Mouse (Mus musculus) E14TG2a.4 (cell line): ENCODE results near the gene Kidins220.

Experiments
- H3K27me3 ChIP-seq: 2 replicates; pipeline ENCODE4 v1.6.1; 2014; ENCODE audit warnings: low read length, control low read depth; ENCODE audit not compliant: insufficient read depth
- H3K36me3 ChIP-seq: 2 replicates; pipeline ENCODE4 v1.6.1; 2014; ENCODE audit warnings: low read length, control low read depth; ENCODE audit not compliant: insufficient read depth
- H3K4me1 ChIP-seq: replicated peaks from 2 replicates; pipeline ENCODE4 v1.6.1; 2014; ENCODE audit warnings: low read depth, low read length, control low read depth
- H3K4me3 ChIP-seq: replicated peaks from 2 replicates; pipeline ENCODE4 v1.5.1; 2014; ENCODE audit warnings: mild to moderate bottlenecking, low read length
- H3K9me3 ChIP-seq: 2 replicates; pipeline ENCODE4 v1.6.1; 2014; ENCODE audit warnings: low read length, control low read depth
- CTCF ChIP-seq: conservative IDR thresholded peaks from 2 replicates; pipeline ENCODE4 v1.5.1; 2014; ENCODE audit warnings: low read length
- NANOG ChIP-seq: IDR thresholded peaks from 2 replicates; pipeline ENCODE4 v1.6.1; 2014; ENCODE audit warnings: borderline replicate concordance, low read length, mixed read lengths
- POU5F1 ChIP-seq: IDR thresholded peaks from 2 replicates; pipeline ENCODE4 v1.6.1; 2014; ENCODE audit warnings: low read length, borderline replicate concordance

Kidins220 gene

DNA sequence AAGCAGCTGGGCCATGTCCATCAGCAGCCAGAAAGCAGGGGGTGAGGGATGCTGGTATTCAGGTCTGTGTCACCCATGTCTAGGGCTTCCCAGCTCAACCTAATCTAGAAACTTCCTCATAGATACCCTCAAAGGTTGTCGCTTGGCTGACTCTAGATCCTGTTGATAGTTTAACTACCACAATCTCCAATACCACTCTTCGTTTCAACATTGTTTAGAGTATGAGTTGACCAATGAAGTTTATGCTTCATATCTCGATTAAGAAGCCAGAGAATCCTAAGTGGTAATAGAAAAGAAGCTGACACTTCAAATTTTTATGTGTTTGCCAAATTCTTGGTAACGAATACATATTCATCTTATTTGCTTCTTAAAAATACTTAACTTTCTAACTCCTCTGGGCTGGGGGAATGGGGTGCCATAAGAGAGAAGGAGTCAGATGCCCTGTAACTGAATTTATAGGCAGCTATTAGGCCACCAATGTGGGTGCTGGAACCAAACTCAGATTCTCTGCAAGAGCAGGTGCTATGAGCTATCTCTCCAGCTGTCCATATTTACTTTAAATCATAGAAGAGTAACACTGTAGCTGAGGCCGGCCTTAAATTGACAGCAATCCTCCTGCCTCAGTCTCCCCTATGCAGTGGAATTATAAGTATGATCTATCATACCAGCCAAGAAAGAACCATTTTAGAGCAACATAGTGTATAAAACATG is 3.1 kb upstream of the Kidins220 start:
- Histone ChIP-seq H3K4me1 (peaks cover 9% of the 10 kb centered on the region; the same call in 1 of the 2 replicates), H3K27me3 (peaks cover 8% of the 10 kb centered on the region), H3K36me3 (no peaks in the 10 kb centered on the region), H3K4me3 (no peak overlapping the region), H3K9me3 (no peaks in the 10 kb centered on the region)
- TF ChIP-seq NANOG = no peak
- no peak for TF ChIP-seq POU5F1
- no peak for TF ChIP-seq CTCF

DNA sequence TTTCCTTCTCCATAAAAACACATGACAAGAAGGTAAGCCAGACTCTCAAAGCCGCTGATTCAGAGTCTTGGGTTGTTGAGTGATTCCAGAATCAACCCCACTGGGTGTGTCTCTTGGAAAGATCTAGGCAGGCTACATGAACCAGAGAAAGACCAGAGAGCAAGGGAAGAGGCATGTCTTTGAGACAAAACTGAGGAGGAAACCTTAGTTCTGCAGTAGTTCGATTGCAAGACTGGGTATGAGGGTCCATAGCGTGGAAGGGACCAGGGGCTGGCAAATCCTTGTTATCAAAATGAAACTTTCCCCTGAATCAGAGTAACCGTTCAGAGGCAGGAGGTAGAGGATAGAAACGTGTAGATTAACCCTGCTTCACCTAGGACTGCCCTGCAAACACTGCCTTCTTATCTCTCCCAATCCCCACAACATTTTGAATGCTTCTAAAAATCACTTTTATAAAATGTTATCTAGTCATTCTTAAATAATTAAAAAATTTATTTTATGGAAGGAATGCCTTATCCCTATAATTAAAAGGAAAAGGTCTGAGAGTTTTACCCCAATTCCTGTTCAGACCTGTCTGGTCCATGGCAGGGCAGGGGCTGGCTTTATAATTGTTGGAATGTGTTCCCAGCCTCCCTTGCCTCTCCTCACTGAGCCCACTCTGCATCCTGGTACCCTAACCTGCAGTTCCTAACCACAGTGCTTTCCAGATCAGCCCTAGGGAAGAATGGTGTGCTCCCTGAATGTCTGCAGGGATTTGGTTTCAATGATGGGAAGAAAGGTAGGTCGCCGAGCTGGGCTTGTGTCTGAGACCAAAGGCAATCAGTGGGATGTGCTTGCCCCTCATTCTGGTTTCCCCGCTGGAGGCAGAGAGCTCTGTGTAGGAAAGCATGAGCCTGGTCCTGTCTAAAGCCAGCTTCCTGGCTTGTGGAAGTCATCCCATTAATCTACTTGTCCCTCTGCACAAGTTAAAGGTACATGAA is 2.1 kb upstream of the Kidins220 start:
- H3K27me3 ChIP-seq = peaks cover 8% of the 10 kb centered on the region
- TF ChIP-seq NANOG = no peak
- no peak for TF ChIP-seq CTCF
- no peak for TF ChIP-seq POU5F1
- H3K9me3 ChIP-seq = no peaks in the 10 kb centered on the region
- H3K4me1 ChIP-seq = peaks cover 9% of the 10 kb centered on the region; the same call in 1 of the 2 replicates
- H3K36me3 ChIP-seq = no peaks in the 10 kb centered on the region
- H3K4me3 ChIP-seq = no peak overlapping the region

GRCm38 (mm10) chr12:24973586-24973985 is 1.1 kb upstream of the Kidins220 start:
- TF ChIP-seq POU5F1 (no peak), CTCF (no peak), NANOG (no peak)
- Histone ChIP-seq H3K4me1 (peaks cover 9% of the 10 kb centered on the region; the same call in 1 of the 2 replicates), H3K4me3 (no peak overlapping the region), H3K36me3 (no peaks in the 10 kb centered on the region), H3K9me3 (no peaks in the 10 kb centered on the region), H3K27me3 (peaks cover 8% of the 10 kb centered on the region)

DNA sequence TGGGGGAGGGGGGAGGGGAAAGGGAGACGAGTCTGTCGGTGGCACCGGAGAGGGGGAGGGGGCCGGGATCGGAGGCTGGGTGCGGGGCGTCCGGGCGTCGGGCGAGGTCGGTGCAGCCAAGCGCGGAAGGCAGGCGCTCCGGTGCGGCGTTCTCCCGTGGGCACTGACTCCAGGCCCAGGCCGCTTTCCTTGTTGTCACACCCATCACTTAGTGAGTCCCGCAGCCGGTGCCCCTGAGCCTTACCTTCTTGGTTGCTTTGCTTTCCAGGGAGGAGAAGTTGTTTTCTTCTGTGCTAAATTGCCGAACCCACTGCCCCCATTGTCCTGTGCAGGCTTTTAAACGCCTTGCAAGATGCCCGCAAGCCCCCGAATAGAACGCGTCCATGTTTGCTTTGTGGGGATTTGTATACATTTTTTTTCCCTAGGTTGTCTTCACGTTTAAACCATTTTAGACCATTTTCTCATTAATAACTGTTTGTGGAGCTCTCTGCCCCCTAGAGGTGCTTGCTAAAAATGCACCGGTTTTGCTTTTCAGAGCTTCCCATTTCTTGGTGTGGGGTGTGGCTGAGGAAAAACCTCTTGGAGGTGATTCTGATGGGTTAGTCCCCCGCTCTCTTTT is 499 bp downstream of the Kidins220 start:
- Histone ChIP-seq H3K36me3 (no peaks in the 10 kb centered on the region), H3K4me1 (peaks cover 9% of the 10 kb centered on the region; the same call in 1 of the 2 replicates), H3K4me3 (peak overlapping the region; percentile 91), H3K9me3 (no peaks in the 10 kb centered on the region), H3K27me3 (peaks cover 8% of the 10 kb centered on the region)
- no peak for TF ChIP-seq POU5F1
- TF ChIP-seq CTCF = peak; percentile 73

DNA sequence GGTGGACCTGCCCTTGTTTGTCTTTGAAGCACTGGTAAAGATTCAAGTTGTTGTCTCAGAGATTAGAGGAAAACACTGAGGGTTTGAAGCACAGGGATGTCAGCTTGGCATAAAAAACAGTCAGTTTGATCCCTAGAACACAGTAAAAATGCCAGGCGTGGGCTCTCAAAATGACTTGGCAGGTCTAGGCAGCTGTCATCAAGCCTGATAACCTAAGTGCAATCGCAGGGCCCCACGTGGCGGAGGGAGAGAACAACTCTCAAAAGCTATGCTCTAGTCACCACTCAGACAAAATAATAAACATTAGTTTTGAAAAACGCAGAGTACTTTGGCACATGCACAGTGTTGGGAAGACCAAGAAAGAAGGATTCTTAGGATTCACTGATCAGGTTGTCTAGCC is 10.5 kb downstream of the Kidins220 start:
- no peak for TF ChIP-seq POU5F1
- TF ChIP-seq NANOG = no peak
- no peak for TF ChIP-seq CTCF
- Histone ChIP-seq H3K9me3 (no peaks in the 10 kb centered on the region), H3K36me3 (peaks cover 7% of the 10 kb centered on the region), H3K4me3 (no peak overlapping the region), H3K4me1 (no peaks in the 10 kb centered on the region), H3K27me3 (no peaks in the 10 kb centered on the region)

GRCm38 (mm10) chr12:24995350-24995749 is 20.6 kb downstream of the Kidins220 start:
- no peaks in the 10 kb centered on the region for H3K27me3 ChIP-seq
- H3K4me3 ChIP-seq = no peak overlapping the region
- H3K9me3 ChIP-seq = no peaks in the 10 kb centered on the region
- peaks cover 13% of the 10 kb centered on the region for H3K4me1 ChIP-seq
- TF ChIP-seq POU5F1 (no peak), NANOG (no peak), CTCF (no peak)
- H3K36me3 ChIP-seq = peaks cover 49% of the 10 kb centered on the region

DNA sequence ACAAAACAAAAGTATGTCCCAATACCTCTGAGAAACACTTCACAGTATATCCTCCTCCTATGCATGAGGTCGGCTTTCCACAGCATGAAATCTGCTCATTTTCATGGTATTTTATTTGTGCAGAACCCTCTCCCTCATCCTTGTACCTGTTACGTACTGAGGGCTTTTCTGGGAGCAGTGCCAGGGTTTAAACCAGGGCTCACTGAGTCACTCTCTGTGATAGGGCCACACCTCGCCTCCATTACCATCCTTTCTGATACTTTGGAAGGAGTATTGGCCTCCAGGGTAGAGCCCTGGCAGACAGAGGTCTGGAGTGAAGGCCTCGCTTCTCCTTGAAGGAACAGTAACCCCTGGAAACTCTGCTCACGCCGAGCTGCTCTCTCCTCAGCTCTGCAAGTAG is 30.6 kb downstream of the Kidins220 start:
- TF ChIP-seq POU5F1 (no peak), NANOG (no peak), CTCF (no peak)

DNA sequence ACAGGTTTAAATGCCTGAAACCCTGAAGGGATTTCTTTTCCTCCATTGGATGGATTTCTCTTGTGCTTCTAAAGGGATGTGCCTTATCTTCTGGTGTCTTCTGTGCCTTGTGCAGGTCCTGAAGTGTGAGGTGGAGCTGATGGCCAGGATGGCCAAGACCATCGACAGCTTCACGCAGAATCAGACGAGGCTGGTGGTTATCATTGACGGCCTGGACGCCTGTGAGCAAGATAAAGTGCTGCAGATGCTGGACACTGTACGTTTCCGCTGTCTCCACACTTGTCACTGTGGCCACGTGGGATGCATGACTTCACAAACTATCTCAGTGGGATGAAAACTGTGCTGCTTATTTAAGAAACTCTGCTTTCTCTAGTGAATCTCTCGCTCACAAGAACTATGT is 35.2 kb downstream of the Kidins220 start:
- Histone ChIP-seq H3K36me3 (peaks cover 42% of the 10 kb centered on the region), H3K4me1 (no peaks in the 10 kb centered on the region), H3K27me3 (no peaks in the 10 kb centered on the region), H3K4me3 (no peak overlapping the region), H3K9me3 (no peaks in the 10 kb centered on the region)
- TF ChIP-seq NANOG (no peak), CTCF (no peak), POU5F1 (no peak)

More for the DNA sequence above, 30.6 kb downstream of the Kidins220 start:
- Histone ChIP-seq H3K4me1 (no peaks in the 10 kb centered on the region), H3K4me3 (no peak overlapping the region), H3K27me3 (no peaks in the 10 kb centered on the region), H3K9me3 (no peaks in the 10 kb centered on the region), H3K36me3 (peaks cover 52% of the 10 kb centered on the region)
